Mouse (Mus musculus): ENCODE data around the gene Shank2. TPM values are rescaled to one million over a fixed set of nuclear protein-coding genes. Genes with fewer than 3 reads are reported as not detected.

Gene Shank2
- total and polyA plus RNA-seq, 3 experiments = not detected

- peaks cover 5% of the 10 kb centered on the region in 2 experiments; a peak in 3 of 4 replicates for H3K4me1 ChIP-seq (ENCODE audit: control insufficient read depth in 1 of 2, insufficient read depth in 2 of 2)
- no peaks in the 10 kb centered on the region for H3K36me3 ChIP-seq (replicated peaks in 1 of 2; ENCODE audit: control insufficient read depth in 1 of 2, insufficient read depth in 1 of 2, low read length in 1 of 2)
- dilution Hi-C loops (cut with MboI; ENCODE audit: extremely low pct_ligation_motif_present, extremely low pct_unique_long_range_greater_than_20kb, low sequenced_read_pairs) (no loop called here), in situ Hi-C loops (cut with MboI; ENCODE audit: low pct_ligation_motif_present, low pct_unique_long_range_greater_than_20kb, low sequenced_read_pairs) (no loop called here)
- H3K27me3 ChIP-seq (replicated peaks) = peaks cover 87% of the 10 kb centered on the region
- no peaks in the 10 kb centered on the region for H3K79me2 ChIP-seq (replicated peaks; ENCODE audit: control insufficient read depth, extremely low read depth, insufficient read depth, poor library complexity, severe bottlenecking)
- no peak overlapping the region for H3K4me3 ChIP-seq (replicated peaks in 1 of 3; ENCODE audit: low read depth in 2 of 3, low read length in 2 of 3, poor library complexity in 1 of 3)
- H3K9me3 ChIP-seq (replicated peaks; ENCODE audit: low read length) = peaks cover 3% of the 10 kb centered on the region
- TF ChIP-seq NELFE (IDR thresholded peaks at IDR 0.05; ENCODE audit: low read depth, low read length) (no peak), RCOR1 (conservative IDR thresholded peaks at IDR 0.05; ENCODE audit: low read depth, low read length) (no peak), MXI1 (IDR thresholded peaks at IDR 0.05; ENCODE audit: low read depth, low read length) (0 out of 2 replicates have a peak, but pooled peaks have one; percentile 22), GABPA (IDR thresholded peaks at IDR 0.05; ENCODE audit: insufficient replicate concordance, low read depth, low read length) (no peak), ETS1 (conservative IDR thresholded peaks at IDR 0.05; ENCODE audit: low read depth, low read length) (no peak), MAZ (IDR thresholded peaks at IDR 0.05; ENCODE audit: low read depth, low read length) (no peak), MEF2A (IDR thresholded peaks at IDR 0.05; ENCODE audit: borderline replicate concordance, low read depth, low read length) (no peak), E2F4 (IDR thresholded peaks at IDR 0.05; ENCODE audit: insufficient replicate concordance, low read depth, low read length) (no peak), ZKSCAN1 (IDR thresholded peaks at IDR 0.05; ENCODE audit: borderline replicate concordance, low read depth, low read length) (no peak), ELF1 (IDR thresholded peaks at IDR 0.05; ENCODE audit: low read depth, low read length) (0 out of 2 replicates have a peak, but pooled peaks have one; percentile 30), EP300 (IDR thresholded peaks at IDR 0.05; ENCODE audit: low read length) (no peak), TCF12 (IDR thresholded peaks at IDR 0.05; ENCODE audit: low read depth, low read length) (no peak), POLR2AphosphoS2 (IDR thresholded peaks at IDR 0.05; ENCODE audit: low read depth, low read length) (no peak), ZNF384 (IDR thresholded peaks at IDR 0.05; ENCODE audit: low read depth, low read length) (peak; percentile 86), USF1 (IDR thresholded peaks at IDR 0.05; ENCODE audit: low read depth, low read length) (no peak), KAT2A (IDR thresholded peaks at IDR 0.05; ENCODE audit: insufficient replicate concordance, low read length) (no peak), CTCF (conservative IDR thresholded peaks at IDR 0.05 in 1 of 2, IDR thresholded peaks at IDR 0.05 in 1 of 2; ENCODE audit: low read depth in 2 of 2, low read length in 2 of 2) (no peak)
- no peak overlapping the region; the same call in 1 of the 2 replicates for H3K4me2 ChIP-seq (ENCODE audit: insufficient read depth, low read depth, poor library complexity, severe bottlenecking)
- no peak overlapping the region for H3K27ac ChIP-seq (ENCODE audit: insufficient read depth, low read depth)
- no peak overlapping the region for H3K9ac ChIP-seq (ENCODE audit: insufficient read depth, low read depth)
- peak; percentile 49 for DNase-seq (ENCODE audit: extremely low read depth)
Observed at GRCm38 (mm10) chr7:144238409-144238808, 236.7 kb downstream of the Shank2 start.

GRCm38 (mm10) chr7:144238992-144239391 lies 237.3 kb downstream of the Shank2 start:
- dilution Hi-C loops (cut with MboI; ENCODE audit: extremely low pct_ligation_motif_present, extremely low pct_unique_long_range_greater_than_20kb, low sequenced_read_pairs) (no loop called here), in situ Hi-C loops (cut with MboI; ENCODE audit: low pct_ligation_motif_present, low pct_unique_long_range_greater_than_20kb, low sequenced_read_pairs) (no loop called here)
- Histone ChIP-seq H3K9me3 (replicated peaks; ENCODE audit: low read length) (peaks cover 3% of the 10 kb centered on the region), H3K4me1 (ENCODE audit: control insufficient read depth in 1 of 2, insufficient read depth in 2 of 2) (peaks cover 5% of the 10 kb centered on the region in 2 experiments; a peak in 3 of 4 replicates), H3K4me2 (ENCODE audit: insufficient read depth, low read depth, poor library complexity, severe bottlenecking) (peak overlapping the region; percentile 11; the same call in 1 of the 2 replicates), H3K36me3 (replicated peaks in 1 of 2; ENCODE audit: control insufficient read depth in 1 of 2, insufficient read depth in 1 of 2, low read length in 1 of 2) (no peaks in the 10 kb centered on the region), H3K27ac (ENCODE audit: insufficient read depth, low read depth) (no peak overlapping the region), H3K79me2 (replicated peaks; ENCODE audit: control insufficient read depth, extremely low read depth, insufficient read depth, poor library complexity, severe bottlenecking) (no peaks in the 10 kb centered on the region), H3K9ac (ENCODE audit: insufficient read depth, low read depth) (no peak overlapping the region), H3K4me3 (replicated peaks in 1 of 3; ENCODE audit: low read depth in 2 of 3, low read length in 2 of 3, poor library complexity in 1 of 3) (no peak overlapping the region), H3K27me3 (replicated peaks) (peaks cover 87% of the 10 kb centered on the region)
- DNase-seq (ENCODE audit: extremely low read depth) = no peak
- no peak for TF ChIP-seq CHD2 (IDR thresholded peaks at IDR 0.05; ENCODE audit: low read length)
- TF ChIP-seq POLR2A (IDR thresholded peaks at IDR 0.05; ENCODE audit: low read depth, low read length) = no peak
- TF ChIP-seq CHD1 (IDR thresholded peaks at IDR 0.05; ENCODE audit: low read depth, low read length) = no peak
- TF ChIP-seq MEF2A (IDR thresholded peaks at IDR 0.05; ENCODE audit: borderline replicate concordance, low read depth, low read length) = no peak
- no peak for TF ChIP-seq HCFC1 (IDR thresholded peaks at IDR 0.05; ENCODE audit: low read depth, low read length)
